ENCODE assay signal across 11 mouse cellular contexts in genomic region chr2:167239262-167239661, GRCm38 (mm10). TPM values are rescaled to one million over a fixed set of nuclear protein-coding genes. Genes with fewer than 3 reads are reported as not detected.
DNase-seq lines count a peak whose midpoint lies in the region; ATAC-seq and TF ChIP-seq lines count a peak whose summit lies in the region.
"Had no signal": no experiment of that assay in that cellular context is flagged by ENCODE, and none has a peak within 500 bp of the region (broad histone marks: within the 10 kb centered on the region; RNA-seq: fewer than 3 reads in every experiment).

No protein-coding gene starts in this region.

- WGBS in heart, embryonic 14.5 days, result 45% methylated on average over 12 of the region's 12 CpGs
- 34% methylated on average over 12 of the region's 12 CpGs for WGBS in midbrain, embryonic 11.5 days
- WGBS in midbrain, postnatal 0 days, result 39% methylated on average over 12 of the region's 12 CpGs
- WGBS in limb, embryonic 10.5 days, result 18% methylated on average over 12 of the region's 12 CpGs
- 9% methylated on average over 12 of the region's 12 CpGs for WGBS in stomach, postnatal 0 days

- H3K27me3 ChIP-seq in heart, embryonic 14.5 days (ENCODE audit: control insufficient read depth, insufficient read depth, low read length), result peaks cover 4% of the 10 kb centered on the region; the same call in 1 of the 2 replicates
- H3K27me3 ChIP-seq in midbrain, embryonic 11.5 days (ENCODE audit: control insufficient read depth, insufficient read depth, low read length), result no peaks in the 10 kb centered on the region
- peaks cover 15% of the 10 kb centered on the region for H3K27me3 ChIP-seq in midbrain, postnatal 0 days (ENCODE audit: insufficient read depth, low read length)
- 0 out of 2 replicates have a peak, but pooled peaks cover 6% of the 10 kb centered on the region for H3K27me3 ChIP-seq in limb, embryonic 10.5 days (ENCODE audit: low read depth, poor library complexity, severe bottlenecking)
- no peaks in the 10 kb centered on the region for H3K27me3 ChIP-seq in stomach, postnatal 0 days (ENCODE audit: control insufficient read depth, insufficient read depth, low read length)

- H3K4me2 ChIP-seq in heart, embryonic 14.5 days (ENCODE audit: low read length), result peak overlapping the region; percentile 89
- peak overlapping the region; percentile 21; the same call in 1 of the 2 replicates for H3K4me2 ChIP-seq in midbrain, embryonic 11.5 days
- H3K4me2 ChIP-seq in midbrain, postnatal 0 days (ENCODE audit: low read depth, low read length, poor library complexity, severe bottlenecking), result no peak overlapping the region
- H3K4me2 ChIP-seq in stomach, postnatal 0 days (replicated peaks; ENCODE audit: low read depth), result peak overlapping the region; percentile 68

- no peak for ATAC-seq in heart, embryonic 14.5 days (ENCODE audit: insufficient number of reproducible peaks, insufficient read depth, low FRiP score, low read depth)
- ATAC-seq in midbrain, embryonic 11.5 days (ENCODE audit: low FRiP score), result no peak
- no peak for ATAC-seq in midbrain, postnatal 0 days (ENCODE audit: low FRiP score)
- no peak for ATAC-seq in stomach, postnatal 0 days (ENCODE audit: low FRiP score, low TSS enrichment)

- TF ChIP-seq CTCF in midbrain, postnatal 0 days (IDR thresholded peaks at IDR 0.05), result no peak
- no peak for TF ChIP-seq CTCF in stomach, postnatal 0 days (IDR thresholded peaks at IDR 0.05; ENCODE audit: low read depth)

- peaks cover 6 to 26% of the 10 kb centered on the region in 2 experiments for H3K4me1 ChIP-seq in heart, embryonic 14.5 days (ENCODE audit: control insufficient read depth in 2 of 2, insufficient read depth in 2 of 2, low read length in 2 of 2)
- H3K4me1 ChIP-seq in midbrain, embryonic 11.5 days (ENCODE audit: control insufficient read depth, insufficient read depth, low read length), result peaks cover 4% of the 10 kb centered on the region; the same call in 1 of the 2 replicates
- H3K4me1 ChIP-seq in midbrain, postnatal 0 days (ENCODE audit: insufficient read depth, low read length), result no peaks in the 10 kb centered on the region
- peaks cover 39% of the 10 kb centered on the region for H3K4me1 ChIP-seq in limb, embryonic 10.5 days
- H3K4me1 ChIP-seq in stomach, postnatal 0 days (replicated peaks; ENCODE audit: control insufficient read depth, insufficient read depth), result no peaks in the 10 kb centered on the region

- no peak for DNase-seq in heart, adult 9 months (ENCODE audit: low spot score in 2 of 2)
- peak; percentile 88 for DNase-seq in midbrain, embryonic 11.5 days (ENCODE audit: low spot score, missing footprints)
- no peak for DNase-seq in midbrain, postnatal 0 days (ENCODE audit: low spot score)
- DNase-seq in limb, embryonic 10.5 days (ENCODE audit: low spot score), result peak; percentile 47
- no peak for DNase-seq in stomach, postnatal 0 days (ENCODE audit: low spot score)
- no peak for DNase-seq in cerebellum, adult 8-10 months
- DNase-seq in thymus, postnatal 25 days, result no peak
- DNase-seq: adrenal gland, adult 2 months; cerebellum, adult 9-11 months had no signal

- H3K36me3 ChIP-seq in heart, embryonic 14.5 days (ENCODE audit: control insufficient read depth, insufficient read depth, low read length), result no peaks in the 10 kb centered on the region
- H3K36me3 ChIP-seq in midbrain, embryonic 11.5 days (ENCODE audit: control insufficient read depth, insufficient read depth, low read length), result no peaks in the 10 kb centered on the region
- no peaks in the 10 kb centered on the region for H3K36me3 ChIP-seq in midbrain, postnatal 0 days (ENCODE audit: insufficient read depth, low read length)
- no peaks in the 10 kb centered on the region for H3K36me3 ChIP-seq in limb, embryonic 10.5 days
- H3K36me3 ChIP-seq in stomach, postnatal 0 days (ENCODE audit: control insufficient read depth, insufficient read depth, low read length), result no peaks in the 10 kb centered on the region

- no peaks in the 10 kb centered on the region for H3K9me3 ChIP-seq in heart, embryonic 14.5 days (ENCODE audit: control insufficient read depth, low read length)
- H3K9me3 ChIP-seq in midbrain, embryonic 11.5 days (ENCODE audit: control insufficient read depth, low read length), result no peaks in the 10 kb centered on the region
- no peaks in the 10 kb centered on the region for H3K9me3 ChIP-seq in midbrain, postnatal 0 days (ENCODE audit: low read length)
- H3K9me3 ChIP-seq in limb, embryonic 10.5 days (replicated peaks), result no peaks in the 10 kb centered on the region
- no peaks in the 10 kb centered on the region for H3K9me3 ChIP-seq in stomach, postnatal 0 days (ENCODE audit: control insufficient read depth, low read length)

- H3K27ac ChIP-seq in heart, embryonic 14.5 days (replicated peaks in 1 of 2; ENCODE audit: control insufficient read depth in 1 of 2, insufficient read depth in 1 of 2, low read depth in 2 of 2, low read length in 2 of 2), result peak overlapping the region; percentile 10 to 64; a peak in 3 of 4 replicates
- no peak overlapping the region for H3K27ac ChIP-seq in midbrain, embryonic 11.5 days (ENCODE audit: low read depth, low read length)
- H3K27ac ChIP-seq in midbrain, postnatal 0 days (ENCODE audit: low read depth, low read length), result no peak overlapping the region
- peak overlapping the region; percentile 90 for H3K27ac ChIP-seq in limb, embryonic 10.5 days
- H3K27ac ChIP-seq in stomach, postnatal 0 days (replicated peaks), result 0 out of 2 replicates have a peak overlapping the region, but pooled peaks have one; percentile 45

- TF ChIP-seq EP300 in stomach, postnatal 0 days (optimal IDR thresholded peaks at IDR 0.05), result no peak

- peak overlapping the region; percentile 27 to 60 for H3K4me3 ChIP-seq in heart, embryonic 14.5 days (ENCODE audit: control insufficient read depth in 1 of 2, insufficient read depth in 1 of 2, low read depth in 1 of 2, low read length in 2 of 2)
- H3K4me3 ChIP-seq in midbrain, embryonic 11.5 days (ENCODE audit: low read depth, low read length), result no peak overlapping the region
- H3K4me3 ChIP-seq in midbrain, postnatal 0 days (ENCODE audit: low read depth, low read length), result no peak overlapping the region
- H3K4me3 ChIP-seq in limb, embryonic 10.5 days, result peak overlapping the region; percentile 70
- H3K4me3 ChIP-seq in stomach, postnatal 0 days (ENCODE audit: low read depth, low read length), result peak overlapping the region; percentile 48

- peak overlapping the region; percentile 79 for H3K9ac ChIP-seq in heart, embryonic 14.5 days (ENCODE audit: low read length)
- no peak overlapping the region for H3K9ac ChIP-seq in midbrain, embryonic 11.5 days (ENCODE audit: low read length)
- no peak overlapping the region for H3K9ac ChIP-seq in midbrain, postnatal 0 days (replicated peaks; ENCODE audit: low read length, poor library complexity, severe bottlenecking)
- H3K9ac ChIP-seq in stomach, postnatal 0 days (ENCODE audit: low read length), result no peak overlapping the region

RNA-seq across cellular contexts. Expression of gene Ptgis, which starts 1.1 kb away (rescaled TPM):
- 19.2 and 21.2 TPM in 2 replicates for polyA plus RNA-seq in heart, embryonic 14.5 days (2014; fragmentation: Nextera tagmentation; extraction: Ambion mirVana)
- polyA plus RNA-seq in midbrain, embryonic 11.5 days (2014; fragmentation: Nextera tagmentation; extraction: Ambion mirVana), result 9.4 and 11.2 TPM in 2 replicates
- 4.3 and 6.1 TPM in 2 replicates for total RNA-seq in midbrain, postnatal 0 days (2014; rRNA removed)
- polyA plus RNA-seq in midbrain, postnatal 0 days (2015; fragmentation: Nextera tagmentation; extraction: Ambion mirVana), result 3.9 and 4.7 TPM in 2 replicates
- 15.6 and 17.6 TPM in 2 replicates for polyA plus RNA-seq in limb, embryonic 10.5 days (2016; fragmentation: Nextera tagmentation; extraction: Ambion mirVana)
- polyA plus RNA-seq in stomach, postnatal 0 days (2015; fragmentation: Nextera tagmentation; extraction: Ambion mirVana), result 21.9 and 26.7 TPM in 2 replicates
- total RNA-seq: monocyte, adult 5-6 weeks had no signal

RNA-seq across cellular contexts. Expression of gene Kcnb1, which starts 49.3 kb away (rescaled TPM):
- 0.35 and 0.85 TPM in 2 replicates for polyA plus RNA-seq in heart, embryonic 14.5 days (2014; fragmentation: Nextera tagmentation; extraction: Ambion mirVana)
- polyA plus RNA-seq in midbrain, embryonic 11.5 days (2014; fragmentation: Nextera tagmentation; extraction: Ambion mirVana), result 0.75 and 0.96 TPM in 2 replicates
- total RNA-seq in midbrain, postnatal 0 days (2014; rRNA removed), result 29.8 and 30.0 TPM in 2 replicates
- 5.6 and 6.4 TPM in 2 replicates for polyA plus RNA-seq in midbrain, postnatal 0 days (2015; fragmentation: Nextera tagmentation; extraction: Ambion mirVana)
- 0.10 and 0.14 TPM in 2 replicates for polyA plus RNA-seq in limb, embryonic 10.5 days (2016; fragmentation: Nextera tagmentation; extraction: Ambion mirVana)
- polyA plus RNA-seq in stomach, postnatal 0 days (2015; fragmentation: Nextera tagmentation; extraction: Ambion mirVana), result 1.6 and 1.9 TPM in 2 replicates

Comparison
In these comparisons a context has a peak if more than half of its experiments do, and no peak if none do; other contexts are left out.
1. DNase-seq: peak in midbrain, embryonic 11.5 days (single experiment) and limb, embryonic 10.5 days (single experiment); none in heart, adult 9 months (0 of 2), midbrain, postnatal 0 days (single experiment), stomach, postnatal 0 days (single experiment), cerebellum, adult 8-10 months (single experiment) and thymus, postnatal 25 days (single experiment).
2. H3K27ac ChIP-seq: peak in heart, embryonic 14.5 days (2 of 2), limb, embryonic 10.5 days (single experiment) and stomach, postnatal 0 days (single experiment); none in midbrain, embryonic 11.5 days (single experiment) and midbrain, postnatal 0 days (single experiment).
3. H3K4me3 ChIP-seq: peak in heart, embryonic 14.5 days (2 of 2), limb, embryonic 10.5 days (single experiment) and stomach, postnatal 0 days (single experiment); none in midbrain, embryonic 11.5 days (single experiment) and midbrain, postnatal 0 days (single experiment).